Mouse (Mus musculus) MEL (cell line): ENCODE measurements around the gene Itpk1. TPM values are rescaled to one million over a fixed set of nuclear protein-coding genes. Genes with fewer than 3 reads are reported as not detected.

Source experiments
- DNase-seq: peaks from one replicate; pipeline ENCODE4 v3.0.0; 2011; ENCODE audit warnings: low read depth, low spot score
- H3K27ac ChIP-seq: 2 replicates; pipeline ENCODE4 v1.5.1; 2012; ENCODE audit warnings: low read depth, mild to moderate bottlenecking, control low read depth, low read length, moderate library complexity; ENCODE audit not compliant: control insufficient read depth
- H3K27me3 ChIP-seq, 2 experiments: fragments of 150-350 bp in 1 of 2; sonication (generic) in 1 of 2; 2 replicates each; pipeline ENCODE4 v1.6.1; 2012; ENCODE audit warnings: low read length in 2 of 2, mild to moderate bottlenecking in 2 of 2, improper control_type of control experiment in 1 of 2, moderate library complexity in 1 of 2; ENCODE audit not compliant: insufficient read depth in 2 of 2, control insufficient read depth in 1 of 2
- H3K36me3 ChIP-seq, 2 experiments: 2 replicates each; pipeline ENCODE4 v1.6.1; 2012 to 2014; ENCODE audit warnings: low read length in 2 of 2, improper control_type of control experiment in 1 of 2, inconsistent platforms in 1 of 2, mild to moderate bottlenecking in 1 of 2; ENCODE audit not compliant: insufficient read depth in 2 of 2, control insufficient read depth in 1 of 2
- H3K4me1 ChIP-seq, 2 experiments: fragments of 150-350 bp in 1 of 2; sonication (generic) in 1 of 2; 2 replicates each; pipeline ENCODE4 v1.6.1; 2012; ENCODE audit warnings: low read length in 2 of 2, improper control_type of control experiment in 1 of 2, mild to moderate bottlenecking in 1 of 2; ENCODE audit not compliant: insufficient read depth in 2 of 2, control insufficient read depth in 1 of 2
- H3K4me3 ChIP-seq, 2 experiments: fragments of 150-350 bp in 1 of 2; sonication (generic) in 1 of 2; 2 replicates each; pipeline ENCODE4 v1.5.1; 2012; ENCODE audit warnings: low read depth in 2 of 2, low read length in 2 of 2, mild to moderate bottlenecking in 2 of 2, moderate library complexity in 2 of 2, control low read depth in 1 of 2, improper control_type of control experiment in 1 of 2; ENCODE audit not compliant: control insufficient read depth in 1 of 2, insufficient read depth in 1 of 2
- H3K79me2 ChIP-seq: 2 replicates; pipeline ENCODE4 v1.6.1; 2012; ENCODE audit warnings: mild to moderate bottlenecking, low read length, moderate library complexity; ENCODE audit not compliant: control insufficient read depth, poor library complexity, insufficient read depth
- H3K9ac ChIP-seq: 2 replicates; pipeline ENCODE4 v1.6.1; 2012; ENCODE audit warnings: low read depth, mild to moderate bottlenecking, control low read depth, low read length, moderate library complexity; ENCODE audit not compliant: control insufficient read depth, poor library complexity, severe bottlenecking
- H3K9me3 ChIP-seq: fragments of 150-350 bp; sonication (generic); replicated peaks from 2 replicates; pipeline ENCODE4 v1.6.1; 2012; ENCODE audit warnings: mild to moderate bottlenecking, low read length, improper control_type of control experiment, moderate library complexity; ENCODE audit not compliant: insufficient read depth
- BHLHE40 ChIP-seq: IDR thresholded peaks from 2 replicates; pipeline ENCODE4 v1.6.1; 2012; ENCODE audit warnings: low read depth, mild to moderate bottlenecking, inconsistent platforms, low read length, improper control_type of control experiment, borderline replicate concordance
- CTCF ChIP-seq, 3 experiments: IDR thresholded peaks in 2 of 3; conservative IDR thresholded peaks in 1 of 3; 2 replicates each; pipeline ENCODE4 v1.5.1; 2011 to 2012; ENCODE audit warnings: low read length in 3 of 3, low read depth in 2 of 3, mild to moderate bottlenecking in 2 of 3, improper control_type of control experiment in 1 of 3, inconsistent platforms in 1 of 3, mixed read lengths in 1 of 3, moderate library complexity in 1 of 3; ENCODE audit not compliant: control insufficient read depth in 1 of 3, insufficient read depth in 1 of 3, poor library complexity in 1 of 3, severe bottlenecking in 1 of 3
- E2F4 ChIP-seq: IDR thresholded peaks from 2 replicates; pipeline ENCODE4 v1.6.1; 2011; ENCODE audit warnings: low read depth, low read length, improper control_type of control experiment, borderline replicate concordance
- ELF1 ChIP-seq: IDR thresholded peaks from 2 replicates; pipeline ENCODE4 v1.6.1; 2014; ENCODE audit warnings: low read depth, mild to moderate bottlenecking, inconsistent platforms, low read length, improper control_type of control experiment, moderate library complexity
- EP300 ChIP-seq, 2 experiments: IDR thresholded peaks; 2 replicates each; pipeline ENCODE4 v1.6.1; 2011; ENCODE audit warnings: improper control_type of control experiment in 2 of 2, low read length in 2 of 2, low read depth in 1 of 2, mild to moderate bottlenecking in 1 of 2
- ETS1 ChIP-seq: IDR thresholded peaks from 2 replicates; pipeline ENCODE4 v1.6.1; 2012; ENCODE audit warnings: low read depth, mild to moderate bottlenecking, inconsistent platforms, low read length, improper control_type of control experiment, moderate library complexity
- GABPA ChIP-seq: IDR thresholded peaks from 2 replicates; pipeline ENCODE4 v1.6.1; 2012; ENCODE audit warnings: low read depth, mild to moderate bottlenecking, inconsistent platforms, low read length, improper control_type of control experiment, moderate library complexity
- GATA1 ChIP-seq: IDR thresholded peaks from 2 replicates; pipeline ENCODE4 v1.6.1; 2011; ENCODE audit warnings: low read depth, low read length, improper control_type of control experiment
- HCFC1 ChIP-seq: IDR thresholded peaks from 2 replicates; pipeline ENCODE4 v1.6.1; 2012; ENCODE audit warnings: low read depth, mild to moderate bottlenecking, inconsistent platforms, low read length, improper control_type of control experiment, moderate library complexity
- JUND ChIP-seq: IDR thresholded peaks from 2 replicates; pipeline ENCODE4 v1.6.1; 2011; ENCODE audit warnings: low read depth, mild to moderate bottlenecking, improper control_type of control experiment, low read length
- MAFK ChIP-seq: IDR thresholded peaks from 2 replicates; pipeline ENCODE4 v1.6.1; 2011; ENCODE audit warnings: low read depth, mild to moderate bottlenecking, low read length, improper control_type of control experiment, borderline replicate concordance
- MAX ChIP-seq: IDR thresholded peaks from 2 replicates; pipeline ENCODE4 v1.6.1; 2011; ENCODE audit warnings: low read length, improper control_type of control experiment
- MAZ ChIP-seq: IDR thresholded peaks from 2 replicates; pipeline ENCODE4 v1.6.1; 2012; ENCODE audit warnings: low read depth, mild to moderate bottlenecking, inconsistent platforms, low read length, improper control_type of control experiment
- MXI1 ChIP-seq: IDR thresholded peaks from 2 replicates; pipeline ENCODE4 v1.6.1; 2011; ENCODE audit warnings: mild to moderate bottlenecking, low read depth, low read length, improper control_type of control experiment
- MYC ChIP-seq: IDR thresholded peaks from 2 replicates; pipeline ENCODE4 v1.6.1; 2011; ENCODE audit warnings: low read depth, mild to moderate bottlenecking, low read length, improper control_type of control experiment, moderate library complexity
- POLR2A ChIP-seq, 2 experiments: IDR thresholded peaks; 2 replicates each; pipeline ENCODE4 v1.6.1; 2011 to 2012; ENCODE audit warnings: low read length in 2 of 2, mild to moderate bottlenecking in 2 of 2, control low read depth in 1 of 2, improper control_type of control experiment in 1 of 2, low read depth in 1 of 2, moderate library complexity in 1 of 2; ENCODE audit not compliant: control insufficient read depth in 1 of 2, insufficient read depth in 1 of 2, poor library complexity in 1 of 2
- POLR2AphosphoS5 ChIP-seq: IDR thresholded peaks from 2 replicates; pipeline ENCODE4 v1.6.1; 2012; ENCODE audit warnings: low read depth, borderline replicate concordance, mild to moderate bottlenecking, inconsistent platforms, low read length, moderate library complexity, mixed read lengths
- RAD21 ChIP-seq: IDR thresholded peaks from 2 replicates; pipeline ENCODE4 v1.6.1; 2011; ENCODE audit warnings: mild to moderate bottlenecking, low read depth, low read length, improper control_type of control experiment
- SIN3A ChIP-seq: IDR thresholded peaks from 2 replicates; pipeline ENCODE4 v1.6.1; 2012; ENCODE audit warnings: low read length, improper control_type of control experiment, inconsistent platforms
- TAL1 ChIP-seq: IDR thresholded peaks from 2 replicates; pipeline ENCODE4 v1.6.1; 2012; ENCODE audit warnings: mild to moderate bottlenecking, inconsistent platforms, low read length, moderate library complexity, mixed read lengths
- TBP ChIP-seq: IDR thresholded peaks from 2 replicates; pipeline ENCODE4 v1.8.0; 2011; ENCODE audit warnings: low read depth, low read length, improper control_type of control experiment
- TCF12 ChIP-seq: IDR thresholded peaks from 2 replicates; pipeline ENCODE4 v1.6.1; 2014; ENCODE audit warnings: low read depth, mild to moderate bottlenecking, inconsistent platforms, low read length, improper control_type of control experiment, moderate library complexity
- UBTF ChIP-seq: IDR thresholded peaks from 2 replicates; pipeline ENCODE4 v1.6.1; 2012; ENCODE audit warnings: low read depth, mild to moderate bottlenecking, inconsistent platforms, low read length, improper control_type of control experiment, moderate library complexity, borderline replicate concordance; ENCODE audit not compliant: insufficient read depth
- USF1 ChIP-seq: IDR thresholded peaks from 2 replicates; pipeline ENCODE4 v1.6.1; 2014; ENCODE audit warnings: low read depth, mild to moderate bottlenecking, inconsistent platforms, low read length, improper control_type of control experiment, moderate library complexity
- USF2 ChIP-seq, 2 experiments: IDR thresholded peaks; 2 replicates each; pipeline ENCODE4 v1.6.1; 2011 to 2012; ENCODE audit warnings: improper control_type of control experiment in 2 of 2, low read length in 2 of 2, borderline replicate concordance in 1 of 2, inconsistent platforms in 1 of 2, low read depth in 1 of 2, mild to moderate bottlenecking in 1 of 2; ENCODE audit not compliant: insufficient read depth in 1 of 2
- ZC3H11A ChIP-seq: IDR thresholded peaks from 2 replicates; pipeline ENCODE4 v1.6.1; 2012; ENCODE audit warnings: low read depth, mild to moderate bottlenecking, inconsistent platforms, low read length, improper control_type of control experiment
- ZKSCAN1 ChIP-seq: IDR thresholded peaks from 2 replicates; pipeline ENCODE4 v1.6.1; 2012; ENCODE audit warnings: low read depth, mild to moderate bottlenecking, inconsistent platforms, low read length, improper control_type of control experiment, moderate library complexity
- ZMIZ1 ChIP-seq: IDR thresholded peaks from 2 replicates; pipeline ENCODE4 v1.6.1; 2012; ENCODE audit warnings: low read depth, mild to moderate bottlenecking, inconsistent platforms, low read length, improper control_type of control experiment, moderate library complexity
- ZNF384 ChIP-seq: IDR thresholded peaks from 2 replicates; pipeline ENCODE4 v1.6.1; 2012; ENCODE audit warnings: low read depth, mild to moderate bottlenecking, inconsistent platforms, low read length, improper control_type of control experiment
- polyA plus RNA-seq, 2 experiments: library from polyadenylated mRNA; stranded (reverse) in 1 of 2; unstranded in 1 of 2; fragments of >175 nt in 1 of 2; fragments of >200 nt in 1 of 2; gene quantifications; 2 replicates each; pipeline versions ENCODE4 v1.2.1 to v1.2.4; 2012; ENCODE audit warnings: low replicate concordance in 2 of 2, low read depth in 1 of 2; ENCODE audit not compliant: insufficient read length in 2 of 2, insufficient read depth in 1 of 2, missing spikeins in 1 of 2
- total RNA-seq: library from RNA; depleted of rRNA; stranded (reverse); fragments of 300-350 nt; gene quantifications from 2 replicates; pipeline ENCODE4 v1.2.3, GENCODE M21; 2012

Itpk1 gene
- total and polyA plus RNA-seq, 3 experiments, result 12.0 to 25.7 TPM; not detected in 1

- no peak for DNase-seq
- H3K4me1 ChIP-seq, result peaks cover 2 to 5% of the 10 kb centered on the region in 2 experiments; a peak in 3 of 4 replicates
- no peaks in the 10 kb centered on the region for H3K27me3 ChIP-seq
- no peak overlapping the region for H3K9ac ChIP-seq
- H3K79me2 ChIP-seq, result no peaks in the 10 kb centered on the region
- TF ChIP-seq GATA1 (no peak), E2F4 (no peak), MXI1 (no peak), HCFC1 (no peak), TCF12 (no peak), USF2 (IDR thresholded peaks at IDR 0.05; ENCODE audit: borderline replicate concordance in 1 of 2, insufficient read depth in 1 of 2, low read depth in 1 of 2, low read length in 2 of 2) (no peak), UBTF (no peak), ZNF384 (no peak), MAZ (no peak), SIN3A (no peak), RAD21 (no peak), ZKSCAN1 (no peak), USF1 (no peak), MAFK (no peak), TBP (no peak), ELF1 (no peak), POLR2A (IDR thresholded peaks at IDR 0.05; ENCODE audit: control insufficient read depth in 1 of 2, insufficient read depth in 1 of 2, low read depth in 1 of 2, low read length in 2 of 2, poor library complexity in 1 of 2) (no peak)
- H3K36me3 ChIP-seq, result peaks cover 0 to 6% of the 10 kb centered on the region in 2 experiments; a peak in 2 of 4 replicates
- H3K4me3 ChIP-seq, result no peak overlapping the region
- no peak overlapping the region for H3K27ac ChIP-seq
- no peaks in the 10 kb centered on the region for H3K9me3 ChIP-seq
Measured at GRCm38 (mm10) chr12:102521777-102522319, 182.9 kb downstream of the Itpk1 start.

- DNase-seq, result no peak
- Histone ChIP-seq H3K9ac (no peak overlapping the region), H3K4me3 (no peak overlapping the region), H3K9me3 (no peaks in the 10 kb centered on the region), H3K4me1 (peaks cover 0 to 4% of the 10 kb centered on the region in 2 experiments; a peak in 3 of 4 replicates), H3K36me3 (peaks cover 0 to 5% of the 10 kb centered on the region in 2 experiments; a peak in 2 of 4 replicates), H3K79me2 (no peaks in the 10 kb centered on the region), H3K27me3 (no peaks in the 10 kb centered on the region), H3K27ac (no peak overlapping the region)
- no peak for TF ChIP-seq MAX
- TF ChIP-seq JUND, result no peak
- TF ChIP-seq POLR2A (IDR thresholded peaks at IDR 0.05; ENCODE audit: control insufficient read depth in 1 of 2, insufficient read depth in 1 of 2, low read depth in 1 of 2, low read length in 2 of 2, poor library complexity in 1 of 2), result no peak
- TF ChIP-seq TAL1, result no peak
- TF ChIP-seq GABPA, result no peak
- no peak for TF ChIP-seq BHLHE40
- TF ChIP-seq EP300 (IDR thresholded peaks at IDR 0.05; ENCODE audit: low read depth in 1 of 2, low read length in 2 of 2), result no peak
- TF ChIP-seq MXI1, result no peak
- TF ChIP-seq GATA1, result no peak
- TF ChIP-seq POLR2AphosphoS5, result no peak
- no peak for TF ChIP-seq ZMIZ1
- TF ChIP-seq E2F4, result no peak
- TF ChIP-seq ELF1, result no peak
- no peak for TF ChIP-seq USF2 (IDR thresholded peaks at IDR 0.05; ENCODE audit: borderline replicate concordance in 1 of 2, insufficient read depth in 1 of 2, low read depth in 1 of 2, low read length in 2 of 2)
- no peak for TF ChIP-seq ZC3H11A
- TF ChIP-seq CTCF (IDR thresholded peaks at IDR 0.05 in 2 of 3, conservative IDR thresholded peaks at IDR 0.05 in 1 of 3; ENCODE audit: control insufficient read depth in 1 of 3, insufficient read depth in 1 of 3, low read depth in 2 of 3, low read length in 3 of 3, poor library complexity in 1 of 3, severe bottlenecking in 1 of 3), result no peak
- no peak for TF ChIP-seq MYC
- TF ChIP-seq ETS1, result no peak
- no peak for TF ChIP-seq UBTF
Measured at GRCm38 (mm10) chr12:102519929-102520720, 184.6 kb downstream of the Itpk1 start.
